Mouse (Mus musculus): ENCODE data around the gene Frmd3. TPM values are rescaled to one million over a fixed set of nuclear protein-coding genes. Genes with fewer than 3 reads are reported as not detected.

Gene Frmd3
- polyA plus RNA-seq (2014; fragmentation: Nextera tagmentation; extraction: Ambion mirVana): 0.45 TPM in 2 replicates

GRCm38 (mm10) chr4:74013211-74014047, at the start of gene Frmd3:
TSS of gene Frmd3 (plus strand) at chr4:74013442.
- DNase-seq (peak; percentile 75), ATAC-seq (ENCODE audit: insufficient read depth) (peak; percentile 95)
- Histone ChIP-seq H3K4me1 (ENCODE audit: insufficient read depth) (no peaks in the 10 kb centered on the region; the same call in 1 of the 2 replicates), H3K4me3 (ENCODE audit: low read depth, low read length) (peak within 1 kb of the TSS; percentile 48), H3K9ac (peak within 1 kb of the TSS; percentile 40), H3K9me3 (ENCODE audit: low read depth, low read length) (no peaks in the 10 kb centered on the region), H3K36me3 (ENCODE audit: insufficient read depth) (no peaks in the 10 kb centered on the region), H3K4me2 (peak within 1 kb of the TSS; percentile 90), H3K27ac (ENCODE audit: low read depth) (no peak within 1 kb of the TSS), H3K27me3 (ENCODE audit: insufficient read depth, low read length) (no peaks in the 10 kb centered on the region; the same call in 1 of the 2 replicates)
- TF ChIP-seq CTCF (IDR thresholded peaks at IDR 0.05; ENCODE audit: low read depth): peak; percentile 9; the same call in 1 of the 2 replicates
- WGBS: under 1% methylated on average over 56 of the region's 56 CpGs

DNA sequence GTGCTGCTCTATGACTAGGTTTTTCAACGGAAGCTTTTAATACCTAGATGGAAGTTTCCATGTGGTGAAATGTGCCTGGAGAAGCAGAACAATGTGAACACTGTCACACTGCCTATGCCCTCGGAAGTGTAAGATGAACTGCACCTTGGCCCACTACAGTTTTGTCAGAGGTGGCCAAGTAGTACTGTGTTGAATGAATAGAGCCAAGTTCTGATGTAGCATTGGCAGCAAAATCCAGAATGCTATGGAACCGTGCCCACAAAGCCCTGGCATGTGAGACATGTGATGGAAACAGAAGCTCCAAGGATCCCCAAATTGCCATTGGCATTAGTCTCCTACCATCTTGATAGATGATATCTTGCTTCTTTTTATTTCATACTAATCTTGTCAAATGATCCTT, 32.8 kb upstream of the Frmd3 start:
- no peak overlapping the region for H3K9ac ChIP-seq
- H3K9me3 ChIP-seq (ENCODE audit: low read depth, low read length): no peaks in the 10 kb centered on the region
- no peak for TF ChIP-seq CTCF (IDR thresholded peaks at IDR 0.05; ENCODE audit: low read depth)
- ATAC-seq (ENCODE audit: insufficient read depth) (no peak), DNase-seq (no peak)
- H3K4me2 ChIP-seq: no peak overlapping the region
- H3K4me1 ChIP-seq (ENCODE audit: insufficient read depth): no peaks in the 10 kb centered on the region
- 75% methylated on average over 3 of the region's 3 CpGs for WGBS
- no peaks in the 10 kb centered on the region for H3K27me3 ChIP-seq (ENCODE audit: insufficient read depth, low read length)
- H3K4me3 ChIP-seq (ENCODE audit: low read depth, low read length): no peak overlapping the region
- H3K36me3 ChIP-seq (ENCODE audit: insufficient read depth): no peaks in the 10 kb centered on the region
- H3K27ac ChIP-seq (ENCODE audit: low read depth): no peak overlapping the region

- DNase-seq: no peak
- no peaks in the 10 kb centered on the region; the same call in 1 of the 2 replicates for H3K4me1 ChIP-seq (ENCODE audit: insufficient read depth)
- no peaks in the 10 kb centered on the region for H3K36me3 ChIP-seq (ENCODE audit: insufficient read depth)
- H3K27me3 ChIP-seq (ENCODE audit: insufficient read depth, low read length): no peaks in the 10 kb centered on the region; the same call in 1 of the 2 replicates
- no peak for TF ChIP-seq CTCF (IDR thresholded peaks at IDR 0.05; ENCODE audit: low read depth)
- H3K9ac ChIP-seq: no peak overlapping the region
- no peak for ATAC-seq (ENCODE audit: insufficient read depth)
- 55% methylated on average over 3 of the region's 3 CpGs for WGBS
- H3K9me3 ChIP-seq (ENCODE audit: low read depth, low read length): no peaks in the 10 kb centered on the region
- H3K27ac ChIP-seq (ENCODE audit: low read depth): no peak overlapping the region
- H3K4me2 ChIP-seq: no peak overlapping the region
- no peak overlapping the region for H3K4me3 ChIP-seq (ENCODE audit: low read depth, low read length)
Observed at GRCm38 (mm10) chr4:74012277-74012676, 965 bp upstream of the Frmd3 start.

DNA sequence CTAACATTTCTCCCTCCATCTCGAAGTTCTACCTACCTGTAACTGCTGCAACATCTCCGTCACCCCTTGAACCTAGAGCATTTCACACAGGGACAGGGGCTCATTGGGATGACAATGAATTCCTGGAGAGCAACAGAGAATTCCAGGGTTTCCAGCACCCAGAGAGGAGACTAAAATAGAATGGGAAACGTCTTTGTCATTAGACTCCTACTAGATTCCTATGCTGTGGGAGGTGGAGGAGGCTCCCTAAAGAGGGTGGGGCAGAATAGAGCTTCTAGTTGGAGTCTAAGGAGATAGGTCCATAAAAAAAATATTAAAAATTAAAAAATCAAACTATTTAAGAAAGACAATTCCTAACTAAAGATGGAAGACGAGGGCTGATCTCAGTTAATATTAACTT, 542 bp upstream of the Frmd3 start:
- H3K4me3 ChIP-seq (ENCODE audit: low read depth, low read length): peak overlapping the region; percentile 48

DNA sequence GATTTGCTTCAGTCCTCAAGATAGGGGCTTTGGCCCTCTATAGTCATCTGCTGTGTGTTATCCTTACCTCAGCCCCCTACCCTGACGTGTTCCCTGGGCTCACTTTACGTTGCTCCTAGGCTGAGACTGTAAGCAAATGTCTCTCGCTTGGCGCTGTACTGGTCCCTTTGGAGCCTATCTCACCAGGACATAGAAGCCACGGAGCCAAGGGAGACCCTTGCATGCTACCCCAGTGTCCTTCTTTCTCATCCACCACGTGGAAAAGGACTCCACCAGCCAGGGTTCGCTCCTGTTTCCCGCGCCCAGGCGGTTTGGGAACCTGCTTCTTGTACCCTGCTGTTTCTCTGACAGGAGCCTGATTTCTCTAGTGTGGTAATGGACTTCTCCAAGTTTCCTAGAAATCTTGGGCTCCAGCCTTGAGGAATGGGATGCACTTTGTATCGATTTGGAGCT, 832 bp downstream of the Frmd3 start:
- WGBS: 5% methylated on average over 11 of the region's 11 CpGs
- ATAC-seq (ENCODE audit: insufficient read depth) (no peak), DNase-seq (peak; percentile 4)
- TF ChIP-seq CTCF (IDR thresholded peaks at IDR 0.05; ENCODE audit: low read depth): no peak
- no peaks in the 10 kb centered on the region; the same call in 1 of the 2 replicates for H3K27me3 ChIP-seq (ENCODE audit: insufficient read depth, low read length)
- no peaks in the 10 kb centered on the region; the same call in 1 of the 2 replicates for H3K4me1 ChIP-seq (ENCODE audit: insufficient read depth)
- H3K27ac ChIP-seq (ENCODE audit: low read depth): no peak overlapping the region
- no peaks in the 10 kb centered on the region for H3K9me3 ChIP-seq (ENCODE audit: low read depth, low read length)
- no peaks in the 10 kb centered on the region for H3K36me3 ChIP-seq (ENCODE audit: insufficient read depth)
- H3K4me3 ChIP-seq (ENCODE audit: low read depth, low read length): peak overlapping the region; percentile 48
- no peak overlapping the region for H3K9ac ChIP-seq
- peak overlapping the region; percentile 90 for H3K4me2 ChIP-seq

More for the DNA sequence above, 542 bp upstream of the Frmd3 start:
- DNase-seq (no peak), ATAC-seq (ENCODE audit: insufficient read depth) (no peak)
- no peaks in the 10 kb centered on the region for H3K9me3 ChIP-seq (ENCODE audit: low read depth, low read length)
- H3K27ac ChIP-seq (ENCODE audit: low read depth): no peak overlapping the region
- no peak for TF ChIP-seq CTCF (IDR thresholded peaks at IDR 0.05; ENCODE audit: low read depth)
- H3K4me2 ChIP-seq: peak overlapping the region; percentile 90
- H3K36me3 ChIP-seq (ENCODE audit: insufficient read depth): no peaks in the 10 kb centered on the region
- WGBS: 48% methylated on average over 4 of the region's 4 CpGs
- H3K4me1 ChIP-seq (ENCODE audit: insufficient read depth): no peaks in the 10 kb centered on the region; the same call in 1 of the 2 replicates
- H3K27me3 ChIP-seq (ENCODE audit: insufficient read depth, low read length): no peaks in the 10 kb centered on the region; the same call in 1 of the 2 replicates
- no peak overlapping the region for H3K9ac ChIP-seq

GRCm38 (mm10) chr4:74020084-74020483, 6.8 kb downstream of the Frmd3 start:
- DNase-seq (peak; percentile 33), ATAC-seq (ENCODE audit: insufficient read depth) (no peak)
- H3K9me3 ChIP-seq (ENCODE audit: low read depth, low read length): no peaks in the 10 kb centered on the region
- no peaks in the 10 kb centered on the region for H3K36me3 ChIP-seq (ENCODE audit: insufficient read depth)
- no peak for TF ChIP-seq CTCF (IDR thresholded peaks at IDR 0.05; ENCODE audit: low read depth)
- H3K9ac ChIP-seq: no peak overlapping the region
- no peak overlapping the region for H3K4me2 ChIP-seq
- no peaks in the 10 kb centered on the region for H3K27me3 ChIP-seq (ENCODE audit: insufficient read depth, low read length)
- 62% methylated on average over 2 of the region's 2 CpGs for WGBS
- no peaks in the 10 kb centered on the region for H3K4me1 ChIP-seq (ENCODE audit: insufficient read depth)
- no peak overlapping the region for H3K27ac ChIP-seq (ENCODE audit: low read depth)
- no peak overlapping the region for H3K4me3 ChIP-seq (ENCODE audit: low read depth, low read length)

DNA sequence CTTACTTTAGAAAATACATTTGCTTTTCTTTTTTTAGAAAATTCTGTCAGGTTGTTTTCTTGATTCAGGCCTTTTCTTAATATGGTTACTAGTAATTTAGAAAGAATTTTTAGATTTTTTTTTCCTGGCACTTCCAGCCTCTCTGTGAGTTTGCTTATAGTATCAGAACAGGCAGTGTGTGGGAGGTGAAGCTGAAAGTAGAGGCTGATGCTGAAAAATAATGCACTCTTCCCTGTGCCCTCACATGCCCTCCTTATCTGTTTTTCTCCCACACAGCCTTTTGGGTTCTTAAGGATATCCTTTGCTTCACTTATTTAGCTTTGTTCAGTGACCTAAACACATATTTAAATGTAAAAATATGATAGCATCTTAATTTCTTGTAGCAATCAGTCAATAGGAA, 30.0 kb downstream of the Frmd3 start:
- ATAC-seq (ENCODE audit: insufficient read depth) (no peak), DNase-seq (no peak)
- TF ChIP-seq CTCF (IDR thresholded peaks at IDR 0.05; ENCODE audit: low read depth): no peak
- no peak overlapping the region for H3K27ac ChIP-seq (ENCODE audit: low read depth)
- H3K4me2 ChIP-seq: no peak overlapping the region
- no peak overlapping the region for H3K4me3 ChIP-seq (ENCODE audit: low read depth, low read length)
- no peaks in the 10 kb centered on the region for H3K4me1 ChIP-seq (ENCODE audit: insufficient read depth)
- no peaks in the 10 kb centered on the region for H3K36me3 ChIP-seq (ENCODE audit: insufficient read depth)
- H3K9me3 ChIP-seq (ENCODE audit: low read depth, low read length): no peaks in the 10 kb centered on the region
- H3K27me3 ChIP-seq (ENCODE audit: insufficient read depth, low read length): no peaks in the 10 kb centered on the region
- no peak overlapping the region for H3K9ac ChIP-seq

Data from lung, embryonic 14.5 days (tissue).